Mouse (Mus musculus): Measurements from ENCODE around the gene 4930486L24Rik. TPM values are rescaled to one million over a fixed set of nuclear protein-coding genes. Genes with fewer than 3 reads are reported as not detected.

4930486L24Rik gene
- total RNA-seq, 2 experiments from 2014 or later = 1.2 TPM; not detected in 1

Other genes starting within 250 kb of the 4930486L24Rik start
- gene BC051665, start 78.1 kb downstream of the 4930486L24Rik start, total RNA-seq (2015) = not detected in 2 replicates
- not detected in 2 replicates for gene BC051665, start 78.1 kb downstream of the 4930486L24Rik start, total RNA-seq (2017)
- gene Ctsll3, start 61.6 kb downstream of the 4930486L24Rik start, total RNA-seq (2015) = not detected in 2 replicates
- not detected in 2 replicates for gene Ctsll3, start 61.6 kb downstream of the 4930486L24Rik start, total RNA-seq (2017)
- 1.6 TPM in 1 of 2 replicates, not detected in the other for gene Gm49392, start 32.4 kb upstream of the 4930486L24Rik start, total RNA-seq (2015)
- 0.37 TPM in 1 of 2 replicates, not detected in the other for gene Gm49392, start 32.4 kb upstream of the 4930486L24Rik start, total RNA-seq (2017)
- 3.1 and 14.7 TPM in 2 replicates for gene Ctla2b, start 33.0 kb upstream of the 4930486L24Rik start, total RNA-seq (2015)
- 2.8 and 17.6 TPM in 2 replicates for gene Ctla2b, start 33.0 kb upstream of the 4930486L24Rik start, total RNA-seq (2017)
- gene Tpbpb, start 40.4 kb upstream of the 4930486L24Rik start, total RNA-seq (2015) = not detected in 2 replicates
- gene Tpbpb, start 40.4 kb upstream of the 4930486L24Rik start, total RNA-seq (2017) = not detected in 2 replicates
- not detected in 2 replicates for gene Gm49393, start 71.1 kb upstream of the 4930486L24Rik start, total RNA-seq (2015)
- gene Gm49393, start 71.1 kb upstream of the 4930486L24Rik start, total RNA-seq (2017) = 3.8 TPM in 1 of 2 replicates, not detected in the other
- 0.27 and 3.2 TPM in 2 replicates for gene Gm49391, start 72.1 kb upstream of the 4930486L24Rik start, total RNA-seq (2015)
- 0.78 and 4.2 TPM in 2 replicates for gene Gm49391, start 72.1 kb upstream of the 4930486L24Rik start, total RNA-seq (2017)
- gene Ctla2a, start 72.2 kb upstream of the 4930486L24Rik start, total RNA-seq (2015) = 41.0 and 65.4 TPM in 2 replicates
- 24.3 and 59.8 TPM in 2 replicates for gene Ctla2a, start 72.2 kb upstream of the 4930486L24Rik start, total RNA-seq (2017)
- not detected in 2 replicates for gene Tpbpa, start 77.5 kb upstream of the 4930486L24Rik start, total RNA-seq (2015)
- gene Tpbpa, start 77.5 kb upstream of the 4930486L24Rik start, total RNA-seq (2017) = not detected in 2 replicates
- not detected in 2 replicates for gene Ctsj, start 141.5 kb upstream of the 4930486L24Rik start, total RNA-seq (2015)
- not detected in 2 replicates for gene Ctsj, start 141.5 kb upstream of the 4930486L24Rik start, total RNA-seq (2017)
- gene Ctsq, start 176.2 kb upstream of the 4930486L24Rik start, total RNA-seq (2015) = not detected in 2 replicates
- not detected in 2 replicates for gene Ctsq, start 176.2 kb upstream of the 4930486L24Rik start, total RNA-seq (2017)